Mouse (Mus musculus): ENCODE results near the gene Vapa. TPM values are rescaled to one million over a fixed set of nuclear protein-coding genes. Genes with fewer than 3 reads are reported as not detected.
"Not testable (repeated sequence)": the region's sequence is repeated elsewhere in the genome, so short reads cannot be mapped to it uniquely, and the experiment has no call there.

Gene Vapa
- polyA plus RNA-seq, 2 experiments = 53.0 to 192 TPM

- DNase-seq (ENCODE audit: low spot score) = no peak
- H3K27ac ChIP-seq (replicated peaks; ENCODE audit: low read depth, low read length) = no peak overlapping the region
- TF ChIP-seq POLR2A (IDR thresholded peaks at IDR 0.05; ENCODE audit: borderline replicate concordance, extremely low read depth, insufficient read depth, insufficient read length) = no peak
- H3K9ac ChIP-seq (ENCODE audit: low read depth, low read length, severe bottlenecking) = no peak overlapping the region
- H3K4me3 ChIP-seq (replicated peaks; ENCODE audit: low read length) = no peak overlapping the region
- no peaks in the 10 kb centered on the region for H3K9me3 ChIP-seq (ENCODE audit: control insufficient read depth, low read length)
- H3K4me2 ChIP-seq (replicated peaks; ENCODE audit: low read depth, low read length, severe bottlenecking) = no peak overlapping the region
- no peaks in the 10 kb centered on the region for H3K4me1 ChIP-seq (ENCODE audit: control insufficient read depth, insufficient read depth, low read length)
- no peaks in the 10 kb centered on the region for H3K27me3 ChIP-seq (ENCODE audit: control insufficient read depth, insufficient read depth, low read length)
- H3K36me3 ChIP-seq (ENCODE audit: control insufficient read depth, insufficient read depth, low read length) = no peaks in the 10 kb centered on the region
- no peak for ATAC-seq (ENCODE audit: low FRiP score, low read depth)
- 68% methylated on average over 10 of the region's 10 CpGs for WGBS
These were observed 56.6 kb downstream of the Vapa start for GRCm38 (mm10) chr17:65556798-65557197.

- TF ChIP-seq POLR2A (IDR thresholded peaks at IDR 0.05; ENCODE audit: borderline replicate concordance, extremely low read depth, insufficient read depth, insufficient read length) = no peak
- Histone ChIP-seq H3K4me3 (replicated peaks; ENCODE audit: low read length) (no peak overlapping the region), H3K9me3 (ENCODE audit: control insufficient read depth, low read length) (no peaks in the 10 kb centered on the region), H3K4me1 (ENCODE audit: control insufficient read depth, insufficient read depth, low read length) (no peaks in the 10 kb centered on the region), H3K27ac (replicated peaks; ENCODE audit: low read depth, low read length) (no peak overlapping the region), H3K36me3 (ENCODE audit: control insufficient read depth, insufficient read depth, low read length) (no peaks in the 10 kb centered on the region), H3K27me3 (ENCODE audit: control insufficient read depth, insufficient read depth, low read length) (no peaks in the 10 kb centered on the region), H3K9ac (ENCODE audit: low read depth, low read length, severe bottlenecking) (no peak overlapping the region), H3K4me2 (replicated peaks; ENCODE audit: low read depth, low read length, severe bottlenecking) (no peak overlapping the region)
- WGBS = 75% methylated on average over 12 of the region's 12 CpGs
- DNase-seq (ENCODE audit: low spot score) = no peak
- no peak for ATAC-seq (ENCODE audit: low FRiP score, low read depth)
These were observed 60.8 kb downstream of the Vapa start for GRCm38 (mm10) chr17:65552426-65552997.

- no peaks in the 10 kb centered on the region for H3K9me3 ChIP-seq (ENCODE audit: control insufficient read depth, low read length)
- 84% methylated on average over 4 of the region's 4 CpGs for WGBS
- no peak overlapping the region for H3K4me3 ChIP-seq (replicated peaks; ENCODE audit: low read length)
- no peak for DNase-seq (ENCODE audit: low spot score)
- no peak overlapping the region for H3K27ac ChIP-seq (replicated peaks; ENCODE audit: low read depth, low read length)
- TF ChIP-seq POLR2A (IDR thresholded peaks at IDR 0.05; ENCODE audit: borderline replicate concordance, extremely low read depth, insufficient read depth, insufficient read length) = no peak
- H3K9ac ChIP-seq (ENCODE audit: low read depth, low read length, severe bottlenecking) = no peak overlapping the region
- no peak overlapping the region for H3K4me2 ChIP-seq (replicated peaks; ENCODE audit: low read depth, low read length, severe bottlenecking)
- no peaks in the 10 kb centered on the region for H3K27me3 ChIP-seq (ENCODE audit: control insufficient read depth, insufficient read depth, low read length)
- H3K36me3 ChIP-seq (ENCODE audit: control insufficient read depth, insufficient read depth, low read length) = no peaks in the 10 kb centered on the region
- no peaks in the 10 kb centered on the region for H3K4me1 ChIP-seq (ENCODE audit: control insufficient read depth, insufficient read depth, low read length)
- ATAC-seq (ENCODE audit: low FRiP score, low read depth) = no peak
These were observed 63.0 kb downstream of the Vapa start for GRCm38 (mm10) chr17:65550357-65550756.

GRCm38 (mm10) chr17:65548698-65549365, 64.5 kb downstream of the Vapa start:
- no peak for TF ChIP-seq POLR2A (IDR thresholded peaks at IDR 0.05; ENCODE audit: borderline replicate concordance, extremely low read depth, insufficient read depth, insufficient read length)
- Histone ChIP-seq H3K4me3 (replicated peaks; ENCODE audit: low read length) (no peak overlapping the region), H3K27me3 (ENCODE audit: control insufficient read depth, insufficient read depth, low read length) (no peaks in the 10 kb centered on the region), H3K9ac (ENCODE audit: low read depth, low read length, severe bottlenecking) (no peak overlapping the region), H3K4me1 (ENCODE audit: control insufficient read depth, insufficient read depth, low read length) (no peaks in the 10 kb centered on the region), H3K9me3 (ENCODE audit: control insufficient read depth, low read length) (no peaks in the 10 kb centered on the region), H3K27ac (replicated peaks; ENCODE audit: low read depth, low read length) (no peak overlapping the region), H3K4me2 (replicated peaks; ENCODE audit: low read depth, low read length, severe bottlenecking) (no peak overlapping the region), H3K36me3 (ENCODE audit: control insufficient read depth, insufficient read depth, low read length) (no peaks in the 10 kb centered on the region)
- WGBS = 74% methylated on average over 18 of the region's 18 CpGs
- ATAC-seq (ENCODE audit: low FRiP score, low read depth) = no peak
- no peak for DNase-seq (ENCODE audit: low spot score)

- H3K36me3 ChIP-seq (ENCODE audit: control insufficient read depth, insufficient read depth, low read length); DNase-seq (ENCODE audit: low spot score); ATAC-seq (ENCODE audit: low FRiP score, low read depth); H3K9me3 ChIP-seq (ENCODE audit: control insufficient read depth, low read length); H3K27me3 ChIP-seq (ENCODE audit: control insufficient read depth, insufficient read depth, low read length); H3K4me1 ChIP-seq (ENCODE audit: control insufficient read depth, insufficient read depth, low read length); H3K27ac ChIP-seq (replicated peaks; ENCODE audit: low read depth, low read length); H3K9ac ChIP-seq (ENCODE audit: low read depth, low read length, severe bottlenecking); H3K4me3 ChIP-seq (replicated peaks; ENCODE audit: low read length); H3K4me2 ChIP-seq (replicated peaks; ENCODE audit: low read depth, low read length, severe bottlenecking): not testable (repeated sequence)
- 96% methylated on average over 4 of the region's 4 CpGs for WGBS
These were observed 67.1 kb downstream of the Vapa start for GRCm38 (mm10) chr17:65546221-65546620.
